Mouse (Mus musculus): ENCODE data around the gene Cdh4. TPM values are rescaled to one million over a fixed set of nuclear protein-coding genes. Genes with fewer than 3 reads are reported as not detected.

Gene Cdh4
- polyA plus RNA-seq, 1 experiment from 2014 or later = 1.8 TPM

DNA sequence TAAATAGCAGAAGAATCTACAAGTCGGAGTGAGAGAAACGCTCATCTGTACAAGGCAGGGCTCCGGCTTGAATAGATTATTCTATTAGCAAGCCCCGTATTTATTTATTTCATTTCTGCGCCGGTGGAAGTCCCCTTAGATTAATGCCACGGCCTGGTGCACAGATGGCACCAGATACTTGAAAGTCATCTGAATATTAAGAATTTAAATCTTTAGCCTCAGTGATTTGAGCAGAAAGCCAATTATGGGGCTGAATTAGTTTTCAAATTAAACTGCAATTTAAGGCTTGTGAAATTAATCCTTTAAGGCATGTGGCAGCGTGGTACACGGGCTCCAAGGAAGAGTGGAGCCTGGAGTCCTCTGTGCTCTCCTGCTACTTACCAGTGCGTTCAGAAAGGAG, 411.7 kb downstream of the Cdh4 start:
- no peaks in the 10 kb centered on the region for H3K27me3 ChIP-seq (ENCODE audit: low read depth, poor library complexity, severe bottlenecking)
- no peak overlapping the region for H3K4me3 ChIP-seq
- 82% methylated on average over 10 of the region's 10 CpGs for WGBS
- peak overlapping the region; percentile 46; the same call in 1 of the 2 replicates for H3K27ac ChIP-seq
- H3K9me3 ChIP-seq (replicated peaks) = no peaks in the 10 kb centered on the region
- DNase-seq (ENCODE audit: low spot score) = no peak
- H3K36me3 ChIP-seq = no peaks in the 10 kb centered on the region
- peaks cover 70% of the 10 kb centered on the region for H3K4me1 ChIP-seq

- no peak for DNase-seq (ENCODE audit: low spot score)
- Histone ChIP-seq H3K27ac (peak overlapping the region; percentile 26; the same call in 1 of the 2 replicates), H3K36me3 (no peaks in the 10 kb centered on the region), H3K27me3 (ENCODE audit: low read depth, poor library complexity, severe bottlenecking) (no peaks in the 10 kb centered on the region), H3K4me1 (peaks cover 49% of the 10 kb centered on the region), H3K9me3 (replicated peaks) (no peaks in the 10 kb centered on the region), H3K4me3 (no peak overlapping the region)
- WGBS = 56% methylated on average over 4 of the region's 4 CpGs
Measured at GRCm38 (mm10) chr2:179857086-179857485, 414.9 kb downstream of the Cdh4 start.

GRCm38 (mm10) chr2:179862676-179863075, 420.4 kb downstream of the Cdh4 start:
- no peak overlapping the region for H3K4me3 ChIP-seq
- no peak for DNase-seq (ENCODE audit: low spot score)
- WGBS = 69% methylated on average over 3 of the region's 3 CpGs
- H3K27me3 ChIP-seq (ENCODE audit: low read depth, poor library complexity, severe bottlenecking) = no peaks in the 10 kb centered on the region
- H3K36me3 ChIP-seq = no peaks in the 10 kb centered on the region
- no peaks in the 10 kb centered on the region for H3K9me3 ChIP-seq (replicated peaks)
- peaks cover 23% of the 10 kb centered on the region for H3K4me1 ChIP-seq
- H3K27ac ChIP-seq = peak overlapping the region; percentile 33; the same call in 1 of the 2 replicates

GRCm38 (mm10) chr2:179863266-179863665, 421.0 kb downstream of the Cdh4 start:
- no peak overlapping the region for H3K4me3 ChIP-seq
- H3K36me3 ChIP-seq = no peaks in the 10 kb centered on the region
- WGBS = 72% methylated on average over 3 of the region's 3 CpGs
- no peaks in the 10 kb centered on the region for H3K27me3 ChIP-seq (ENCODE audit: low read depth, poor library complexity, severe bottlenecking)
- no peaks in the 10 kb centered on the region for H3K9me3 ChIP-seq (replicated peaks)
- H3K4me1 ChIP-seq = peaks cover 23% of the 10 kb centered on the region
- no peak for DNase-seq (ENCODE audit: low spot score)
- peak overlapping the region; percentile 6; the same call in 1 of the 2 replicates for H3K27ac ChIP-seq

DNA sequence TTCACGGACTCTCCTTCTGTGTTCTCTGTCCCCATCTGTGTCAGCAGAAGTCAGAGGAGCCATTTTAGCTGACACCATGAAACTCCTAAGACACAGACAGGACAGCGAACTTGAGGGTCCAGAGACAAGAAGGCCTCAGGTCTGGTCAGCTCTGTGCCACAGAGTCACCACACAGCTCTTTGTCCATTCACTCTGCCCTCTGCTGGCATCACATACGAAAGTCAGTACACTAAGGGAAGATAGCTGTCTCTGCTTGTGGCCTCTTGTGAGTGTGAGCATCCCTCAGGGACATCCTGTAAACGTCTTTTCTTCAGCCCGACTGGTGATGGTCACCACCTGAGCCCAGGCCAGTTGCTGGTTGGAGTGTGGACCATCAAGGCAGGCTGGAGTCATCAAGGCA, 422.9 kb downstream of the Cdh4 start:
- no peak overlapping the region for H3K4me3 ChIP-seq
- no peaks in the 10 kb centered on the region for H3K9me3 ChIP-seq (replicated peaks)
- no peak overlapping the region for H3K27ac ChIP-seq
- H3K27me3 ChIP-seq (ENCODE audit: low read depth, poor library complexity, severe bottlenecking) = no peaks in the 10 kb centered on the region
- peaks cover 28% of the 10 kb centered on the region for H3K4me1 ChIP-seq
- no peaks in the 10 kb centered on the region for H3K36me3 ChIP-seq
- no peak for DNase-seq (ENCODE audit: low spot score)
- 79% methylated on average over 5 of the region's 5 CpGs for WGBS

- 76% methylated on average over 3 of the region's 3 CpGs for WGBS
- no peak overlapping the region for H3K4me3 ChIP-seq
- no peaks in the 10 kb centered on the region for H3K9me3 ChIP-seq (replicated peaks)
Measured at GRCm38 (mm10) chr2:179867669-179868068, 425.4 kb downstream of the Cdh4 start.

DNA sequence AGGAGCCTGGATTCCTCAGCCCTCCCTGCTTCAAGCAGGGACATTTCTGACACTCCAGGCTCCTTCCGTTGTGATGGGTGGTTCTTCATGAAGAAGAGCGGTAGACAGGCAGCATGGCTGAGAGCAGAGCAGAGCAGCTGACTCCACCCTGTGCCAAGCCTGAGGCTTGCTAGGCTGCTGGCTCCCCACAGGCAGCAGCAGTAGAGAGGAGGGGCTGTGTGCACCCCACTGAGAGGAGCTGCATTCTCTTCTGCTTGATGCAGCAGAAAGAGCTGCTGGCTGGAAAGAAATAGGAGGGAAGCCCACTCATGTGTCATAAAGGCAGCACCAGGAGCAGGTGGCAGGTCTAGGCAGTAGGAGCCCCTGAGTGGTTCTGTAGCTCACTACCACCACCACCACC, 427.6 kb downstream of the Cdh4 start:
- H3K4me1 ChIP-seq = peaks cover 10% of the 10 kb centered on the region
- no peaks in the 10 kb centered on the region for H3K27me3 ChIP-seq (ENCODE audit: low read depth, poor library complexity, severe bottlenecking)
- 22% methylated on average over 2 of the region's 2 CpGs for WGBS
- H3K4me3 ChIP-seq = no peak overlapping the region
- no peak for DNase-seq (ENCODE audit: low spot score)
- no peaks in the 10 kb centered on the region for H3K36me3 ChIP-seq
- H3K27ac ChIP-seq = no peak overlapping the region
- H3K9me3 ChIP-seq (replicated peaks) = no peaks in the 10 kb centered on the region

More at GRCm38 (mm10) chr2:179867669-179868068, 425.4 kb downstream of the Cdh4 start:
- Histone ChIP-seq H3K4me1 (peaks cover 25% of the 10 kb centered on the region), H3K27me3 (ENCODE audit: low read depth, poor library complexity, severe bottlenecking) (no peaks in the 10 kb centered on the region), H3K36me3 (no peaks in the 10 kb centered on the region), H3K27ac (no peak overlapping the region)
- no peak for DNase-seq (ENCODE audit: low spot score)

DNA sequence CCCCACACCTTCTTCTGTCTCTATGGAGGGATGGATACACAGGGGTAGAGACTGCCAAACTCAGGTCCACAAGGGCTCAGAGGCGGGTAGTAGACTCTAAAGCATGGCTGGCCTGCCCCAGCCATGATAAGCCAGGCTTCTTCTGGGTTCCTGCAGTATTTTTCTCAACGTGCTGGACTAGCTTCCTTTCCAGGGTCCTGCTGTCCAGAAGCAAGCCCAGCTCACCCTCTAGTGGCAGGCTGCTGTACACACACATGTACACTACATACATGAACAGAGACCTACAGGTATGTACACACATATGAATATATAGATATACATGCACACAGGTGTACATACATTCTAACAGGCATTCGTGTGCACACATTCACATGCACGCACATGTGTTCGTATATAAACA, 430.5 kb downstream of the Cdh4 start:
- Histone ChIP-seq H3K27me3 (ENCODE audit: low read depth, poor library complexity, severe bottlenecking) (no peaks in the 10 kb centered on the region), H3K9me3 (replicated peaks) (no peaks in the 10 kb centered on the region), H3K27ac (no peak overlapping the region), H3K36me3 (no peaks in the 10 kb centered on the region), H3K4me1 (peaks cover 10% of the 10 kb centered on the region), H3K4me3 (no peak overlapping the region)
- peak; percentile 56 for DNase-seq (ENCODE audit: low spot score)
- WGBS = 69% methylated on average over 5 of the region's 5 CpGs

- 43% methylated on average over 5 of the region's 5 CpGs for WGBS
- Histone ChIP-seq H3K36me3 (no peaks in the 10 kb centered on the region), H3K4me3 (no peak overlapping the region), H3K4me1 (peaks cover 10% of the 10 kb centered on the region), H3K9me3 (replicated peaks) (no peaks in the 10 kb centered on the region), H3K27me3 (ENCODE audit: low read depth, poor library complexity, severe bottlenecking) (no peaks in the 10 kb centered on the region), H3K27ac (no peak overlapping the region)
- DNase-seq (ENCODE audit: low spot score) = peak; percentile 61
Measured at GRCm38 (mm10) chr2:179873315-179873714, 431.1 kb downstream of the Cdh4 start.

DNA sequence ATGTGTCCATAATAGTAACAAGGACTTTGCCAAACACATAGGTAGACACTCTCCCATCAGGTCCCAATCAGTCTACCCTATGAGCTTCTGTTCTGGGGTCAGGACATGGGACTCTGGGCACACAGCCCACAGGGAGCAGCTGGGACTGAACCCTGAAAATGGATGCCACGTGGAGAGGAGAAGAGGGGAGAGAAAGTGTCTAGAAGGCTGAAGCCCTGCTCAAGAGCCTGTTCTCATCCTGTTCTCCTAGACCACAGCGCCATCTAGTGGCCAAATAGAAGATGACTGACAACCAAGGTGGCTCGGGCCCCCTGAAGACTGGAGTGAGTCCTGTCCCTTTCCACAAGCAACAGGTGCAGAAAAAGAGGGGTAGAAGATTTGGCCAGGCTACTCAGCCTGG, 432.9 kb downstream of the Cdh4 start:
- Histone ChIP-seq H3K9me3 (replicated peaks) (no peaks in the 10 kb centered on the region), H3K36me3 (no peaks in the 10 kb centered on the region), H3K4me3 (no peak overlapping the region), H3K27me3 (ENCODE audit: low read depth, poor library complexity, severe bottlenecking) (no peaks in the 10 kb centered on the region), H3K4me1 (0 out of 2 replicates have a peak, but pooled peaks cover 4% of the 10 kb centered on the region), H3K27ac (no peak overlapping the region)
- peak; percentile 84 for DNase-seq (ENCODE audit: low spot score)
- WGBS = 10% methylated on average over 3 of the region's 3 CpGs

- Histone ChIP-seq H3K4me1 (0 out of 2 replicates have a peak, but pooled peaks cover 4% of the 10 kb centered on the region), H3K9me3 (replicated peaks) (no peaks in the 10 kb centered on the region), H3K27me3 (ENCODE audit: low read depth, poor library complexity, severe bottlenecking) (no peaks in the 10 kb centered on the region), H3K4me3 (no peak overlapping the region), H3K36me3 (no peaks in the 10 kb centered on the region), H3K27ac (no peak overlapping the region)
- peak; percentile 61 for DNase-seq (ENCODE audit: low spot score)
- WGBS = 76% methylated on average over 9 of the region's 9 CpGs
Measured at GRCm38 (mm10) chr2:179877551-179878215, 435.5 kb downstream of the Cdh4 start.

- Histone ChIP-seq H3K9me3 (replicated peaks) (no peaks in the 10 kb centered on the region), H3K27ac (no peak overlapping the region), H3K27me3 (ENCODE audit: low read depth, poor library complexity, severe bottlenecking) (no peaks in the 10 kb centered on the region), H3K4me3 (no peak overlapping the region), H3K36me3 (no peaks in the 10 kb centered on the region), H3K4me1 (peaks cover 4% of the 10 kb centered on the region; the same call in 1 of the 2 replicates)
- WGBS = 36% methylated on average over 7 of the region's 7 CpGs
- no peak for DNase-seq (ENCODE audit: low spot score)
Measured at GRCm38 (mm10) chr2:179884561-179884960, 442.3 kb downstream of the Cdh4 start.

GRCm38 (mm10) chr2:179891048-179891447, 448.8 kb downstream of the Cdh4 start:
- 87% methylated on average over 3 of the region's 3 CpGs for WGBS
- no peaks in the 10 kb centered on the region for H3K4me1 ChIP-seq
- H3K4me3 ChIP-seq = no peak overlapping the region
- no peaks in the 10 kb centered on the region for H3K9me3 ChIP-seq (replicated peaks)
- DNase-seq (ENCODE audit: low spot score) = no peak
- no peaks in the 10 kb centered on the region for H3K27me3 ChIP-seq (ENCODE audit: low read depth, poor library complexity, severe bottlenecking)
- H3K36me3 ChIP-seq = no peaks in the 10 kb centered on the region
- no peak overlapping the region for H3K27ac ChIP-seq

DNA sequence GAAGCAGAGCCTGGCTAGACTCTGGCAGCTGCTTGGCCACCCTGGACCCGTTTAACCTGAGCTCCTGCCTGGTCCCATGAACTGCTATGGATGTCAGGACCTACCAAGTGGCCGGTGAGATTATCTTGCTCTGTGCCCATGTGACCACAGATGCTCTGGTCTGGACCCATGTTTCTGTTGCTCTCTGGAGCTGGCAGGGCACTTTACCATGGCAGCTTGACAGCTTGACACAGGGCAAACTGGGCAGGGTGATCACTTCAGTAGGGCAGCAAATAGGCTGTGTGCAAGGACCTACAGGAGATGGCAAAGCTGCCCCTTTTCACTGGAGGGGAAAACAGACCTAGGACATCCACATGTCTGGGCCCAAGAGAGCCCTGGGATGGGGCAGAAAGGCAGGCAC, 454.7 kb downstream of the Cdh4 start:
- WGBS = 93% methylated on average over 2 of the region's 2 CpGs
- no peaks in the 10 kb centered on the region for H3K4me1 ChIP-seq
- H3K27me3 ChIP-seq (ENCODE audit: low read depth, poor library complexity, severe bottlenecking) = no peaks in the 10 kb centered on the region
- no peak overlapping the region for H3K27ac ChIP-seq
- DNase-seq (ENCODE audit: low spot score) = no peak
- H3K4me3 ChIP-seq = no peak overlapping the region
- no peaks in the 10 kb centered on the region for H3K36me3 ChIP-seq
- H3K9me3 ChIP-seq (replicated peaks) = no peaks in the 10 kb centered on the region
